Mouse (Mus musculus): ENCODE measurements around the gene Xlr4c. TPM values are rescaled to one million over a fixed set of nuclear protein-coding genes. Genes with fewer than 3 reads are reported as not detected.
"Not testable (repeated sequence)": the region's sequence is repeated elsewhere in the genome, so short reads cannot be mapped to it uniquely, and the experiment has no call there.

Gene Xlr4c
- 0.84 and 0.91 TPM in 2 replicates for polyA plus RNA-seq (2015; fragmentation: Nextera tagmentation; extraction: Ambion mirVana)

DNA sequence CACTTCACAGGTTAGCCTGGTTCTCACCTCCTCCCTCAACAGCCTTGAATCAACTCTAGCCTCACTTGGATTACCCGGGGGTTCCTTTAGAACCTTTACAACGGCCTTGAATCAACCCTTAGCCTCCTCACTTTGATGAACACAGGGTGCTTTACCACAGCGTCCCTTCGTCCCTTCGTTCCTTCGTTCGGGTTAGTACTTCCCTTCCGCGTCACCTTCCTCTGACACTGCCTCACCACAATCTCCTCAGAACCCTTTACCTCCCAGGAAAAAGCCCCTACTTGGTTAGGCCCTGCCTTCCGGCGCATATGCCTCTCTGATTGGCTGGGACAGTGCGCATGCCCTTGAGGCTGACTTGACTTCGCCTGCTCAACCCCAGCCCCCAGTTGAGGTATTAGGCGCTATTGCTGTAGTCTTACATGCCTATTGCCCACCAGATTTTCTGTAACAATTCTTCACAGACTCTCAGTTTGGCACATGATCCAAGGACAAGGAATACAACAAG lies at the start of gene Xlr4c:
Gene Xlr4c, minus strand, starts transcription at position 310 of the 505 bp plus-strand sequence.
- H3K4me2 ChIP-seq (replicated peaks); H3K9me3 ChIP-seq; H3K4me3 ChIP-seq (replicated peaks); H3K27me3 ChIP-seq (replicated peaks); H3K36me3 ChIP-seq; ATAC-seq; H3K9ac ChIP-seq; H3K4me1 ChIP-seq (replicated peaks); H3K27ac ChIP-seq: not testable (repeated sequence)
- 85% methylated on average over 14 of the region's 14 CpGs for WGBS

- not testable (repeated sequence) for H3K4me2 ChIP-seq (replicated peaks); H3K4me3 ChIP-seq (replicated peaks); H3K9ac ChIP-seq; H3K27ac ChIP-seq; H3K27me3 ChIP-seq (replicated peaks); H3K36me3 ChIP-seq; H3K4me1 ChIP-seq (replicated peaks); H3K9me3 ChIP-seq; ATAC-seq
- 81% methylated on average over 14 of the region's 14 CpGs for WGBS
Observed at GRCm38 (mm10) chrX:73265270-73265669, 22.3 kb upstream of the Xlr4c start, which contains the start of gene Xlr3c. TSS of gene Xlr3c (minus strand) at chrX:73265390.

DNA sequence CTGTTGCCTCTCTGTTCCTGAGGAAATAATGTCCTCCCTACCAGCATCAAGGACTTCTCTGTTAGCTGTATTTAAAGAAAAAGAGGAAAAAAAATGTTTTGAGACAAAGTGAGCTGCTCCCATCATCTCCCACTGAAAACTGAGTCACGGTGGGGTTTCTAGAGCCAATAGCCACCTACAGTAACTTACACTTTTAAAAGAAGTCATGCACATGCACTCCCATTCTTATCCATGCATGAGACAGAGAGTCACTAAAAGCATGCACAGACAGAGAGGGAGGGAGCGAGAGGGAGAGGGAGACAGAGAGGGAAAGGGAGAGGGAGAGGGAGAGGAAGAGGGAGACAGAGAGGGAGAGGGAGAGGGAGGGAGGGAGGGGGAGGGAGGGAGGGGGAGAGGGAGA lies 19.5 kb upstream of the Xlr4c start:
- not testable (repeated sequence) for H3K4me1 ChIP-seq (replicated peaks); H3K4me2 ChIP-seq (replicated peaks); H3K27ac ChIP-seq; H3K27me3 ChIP-seq (replicated peaks); H3K9me3 ChIP-seq; H3K9ac ChIP-seq; H3K4me3 ChIP-seq (replicated peaks); ATAC-seq; H3K36me3 ChIP-seq
- WGBS = 76% methylated on average over 1 of the region's 2 CpGs

GRCm38 (mm10) chrX:73229288-73229687 lies 13.6 kb downstream of the Xlr4c start:
- H3K36me3 ChIP-seq = no peaks in the 10 kb centered on the region
- H3K9me3 ChIP-seq = no peaks in the 10 kb centered on the region
- H3K4me3 ChIP-seq (replicated peaks) = peak overlapping the region; percentile 62
- peak overlapping the region; percentile 64 for H3K9ac ChIP-seq
- no peaks in the 10 kb centered on the region; the same call in 1 of the 2 replicates for H3K27me3 ChIP-seq (replicated peaks)
- 32% methylated on average over 3 of the region's 3 CpGs for WGBS
- H3K4me2 ChIP-seq (replicated peaks) = peak overlapping the region; percentile 76
- no peak for ATAC-seq
- H3K27ac ChIP-seq = no peak overlapping the region
- H3K4me1 ChIP-seq (replicated peaks) = no peaks in the 10 kb centered on the region

DNA sequence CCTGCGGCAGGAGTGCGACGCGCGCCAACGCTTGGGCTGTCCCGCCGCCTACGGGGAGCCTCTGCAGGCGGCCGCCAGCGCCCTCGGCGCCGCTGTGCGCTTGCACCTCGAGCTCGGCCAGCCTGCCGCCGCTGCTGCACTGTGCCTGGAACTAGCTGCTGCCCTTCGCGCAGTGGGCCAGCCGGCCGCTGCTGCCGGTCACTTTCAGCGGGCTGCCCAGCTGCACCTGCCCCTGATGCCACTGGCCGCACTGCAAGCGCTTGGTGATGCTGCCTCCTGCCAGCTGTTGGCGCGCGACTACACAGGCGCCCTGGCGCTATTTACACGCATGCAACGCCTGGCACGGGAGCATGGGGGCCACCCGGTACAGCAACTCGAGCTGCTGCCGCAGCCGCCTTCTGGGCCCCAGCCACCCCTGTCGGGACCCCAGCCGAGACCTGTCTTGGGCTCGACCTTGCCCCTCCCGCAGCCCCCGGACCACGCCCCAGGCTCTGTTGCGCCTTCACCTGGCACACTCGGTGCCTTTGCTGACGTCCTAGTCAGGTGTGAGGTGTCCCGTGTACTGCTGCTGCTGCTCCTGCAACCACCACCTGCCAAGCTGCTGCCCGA lies 14.2 kb downstream of the Xlr4c start:
- peak overlapping the region; percentile 76 for H3K4me2 ChIP-seq (replicated peaks)
- H3K36me3 ChIP-seq = no peaks in the 10 kb centered on the region
- H3K27me3 ChIP-seq (replicated peaks) = no peaks in the 10 kb centered on the region; the same call in 1 of the 2 replicates
- no peaks in the 10 kb centered on the region for H3K4me1 ChIP-seq (replicated peaks)
- 17% methylated on average over 51 of the region's 51 CpGs for WGBS
- H3K27ac ChIP-seq = peak overlapping the region; percentile 87
- peak overlapping the region; percentile 62 for H3K4me3 ChIP-seq (replicated peaks)
- peak overlapping the region; percentile 64 for H3K9ac ChIP-seq
- ATAC-seq = peak; percentile 70
- H3K9me3 ChIP-seq = no peaks in the 10 kb centered on the region

DNA sequence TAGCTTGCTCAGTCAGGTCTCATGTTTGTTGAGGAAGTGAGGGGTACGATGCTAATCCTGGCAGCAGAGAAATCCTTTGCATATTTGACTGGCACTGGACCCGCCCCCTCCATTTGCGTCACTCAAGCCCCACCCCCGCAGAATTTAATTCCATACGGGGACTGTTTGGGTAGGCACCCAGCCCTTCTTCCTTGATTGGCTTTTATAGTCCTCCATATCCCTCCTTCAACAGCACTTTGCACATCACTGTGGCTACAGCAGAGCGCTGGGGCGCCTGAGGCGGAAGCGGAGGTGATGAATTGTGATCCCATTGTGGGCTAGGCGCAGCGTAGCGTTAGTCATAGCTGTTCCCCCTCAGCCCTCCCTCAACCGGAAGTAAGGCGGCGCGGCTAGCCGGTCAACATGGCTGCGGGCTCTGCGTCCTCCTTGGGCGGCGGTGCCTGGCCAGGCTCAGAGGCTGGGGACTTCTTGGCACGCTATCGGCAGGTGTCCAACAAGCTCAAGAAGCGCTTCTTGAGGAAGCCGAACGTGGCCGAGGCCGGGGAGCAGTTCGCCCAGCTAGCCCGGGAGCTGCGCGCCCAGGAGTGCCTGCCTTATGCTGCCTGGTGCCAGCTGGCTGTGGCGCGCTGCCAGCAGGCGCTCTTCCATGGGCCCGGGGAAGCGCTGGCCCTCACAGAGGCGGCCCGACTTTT lies 14.9 kb downstream of the Xlr4c start, which contains the start of gene F8a:
Gene F8a, plus strand, starts transcription at position 378 of the 692 bp plus-strand sequence.
- Histone ChIP-seq H3K4me1 (replicated peaks) (no peaks in the 10 kb centered on the region), H3K36me3 (no peaks in the 10 kb centered on the region), H3K27me3 (replicated peaks) (no peaks in the 10 kb centered on the region; the same call in 1 of the 2 replicates), H3K4me2 (replicated peaks) (peak within 1 kb of the TSS; percentile 76), H3K4me3 (replicated peaks) (peak within 1 kb of the TSS; percentile 62), H3K9ac (peak within 1 kb of the TSS; percentile 64), H3K9me3 (no peaks in the 10 kb centered on the region), H3K27ac (peak within 1 kb of the TSS; percentile 87)
- peak; percentile 98 for ATAC-seq
- WGBS = 20% methylated on average over 39 of the region's 39 CpGs

GRCm38 (mm10) chrX:73225365-73225764 lies 17.6 kb downstream of the Xlr4c start:
- no peak overlapping the region for H3K4me3 ChIP-seq (replicated peaks)
- H3K36me3 ChIP-seq = no peaks in the 10 kb centered on the region
- no peak overlapping the region for H3K27ac ChIP-seq
- ATAC-seq = no peak
- H3K9me3 ChIP-seq = no peaks in the 10 kb centered on the region
- no peak overlapping the region for H3K4me2 ChIP-seq (replicated peaks)
- no peaks in the 10 kb centered on the region; the same call in 1 of the 2 replicates for H3K27me3 ChIP-seq (replicated peaks)
- no peak overlapping the region for H3K9ac ChIP-seq
- no peaks in the 10 kb centered on the region for H3K4me1 ChIP-seq (replicated peaks)
- 61% methylated on average over 1 of the region's 1 CpGs for WGBS

DNA sequence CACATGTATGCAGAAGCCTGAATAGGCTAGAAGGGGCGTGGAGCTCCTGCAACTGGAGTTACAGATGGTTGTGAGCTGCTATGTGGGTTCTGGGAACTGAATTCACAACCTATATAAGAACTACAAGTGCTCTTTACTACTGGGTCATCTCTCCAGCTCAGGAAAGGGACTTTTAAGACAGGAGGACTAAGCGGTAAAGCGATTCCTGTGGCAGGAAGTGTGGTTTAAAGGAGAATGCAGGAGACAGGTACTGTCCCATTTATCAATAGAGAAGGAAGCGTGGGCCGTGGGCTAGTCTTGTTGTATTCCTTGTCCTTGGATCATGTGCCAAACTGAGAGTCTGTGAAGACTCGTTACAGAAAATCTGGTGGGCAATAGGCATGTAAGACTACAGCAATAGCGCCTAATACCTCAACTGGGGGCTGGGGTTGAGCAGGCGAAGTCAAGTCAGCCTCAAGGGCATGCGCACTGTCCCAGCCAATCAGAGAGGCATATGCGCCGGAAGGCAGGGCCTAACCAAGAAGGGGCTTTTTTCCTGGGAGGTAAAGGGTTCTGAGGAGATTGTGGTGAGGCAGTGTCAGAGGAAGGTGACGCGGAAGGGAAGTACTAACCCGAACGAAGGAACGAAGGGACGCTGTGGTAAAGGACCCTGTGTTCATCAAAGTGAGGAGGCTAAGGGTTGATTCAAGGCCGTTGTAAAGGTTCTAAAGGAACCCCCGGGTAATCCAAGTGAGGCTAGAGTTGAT lies 28.9 kb downstream of the Xlr4c start, which contains the start of gene Xlr4b:
Gene Xlr4b, plus strand, starts transcription at position 515 of the 746 bp plus-strand sequence.
- not testable (repeated sequence) for H3K9me3 ChIP-seq; H3K27me3 ChIP-seq (replicated peaks); H3K27ac ChIP-seq; H3K9ac ChIP-seq; H3K36me3 ChIP-seq; H3K4me2 ChIP-seq (replicated peaks); H3K4me1 ChIP-seq (replicated peaks); H3K4me3 ChIP-seq (replicated peaks); ATAC-seq
- 75% methylated on average over 19 of the region's 19 CpGs for WGBS

DNA sequence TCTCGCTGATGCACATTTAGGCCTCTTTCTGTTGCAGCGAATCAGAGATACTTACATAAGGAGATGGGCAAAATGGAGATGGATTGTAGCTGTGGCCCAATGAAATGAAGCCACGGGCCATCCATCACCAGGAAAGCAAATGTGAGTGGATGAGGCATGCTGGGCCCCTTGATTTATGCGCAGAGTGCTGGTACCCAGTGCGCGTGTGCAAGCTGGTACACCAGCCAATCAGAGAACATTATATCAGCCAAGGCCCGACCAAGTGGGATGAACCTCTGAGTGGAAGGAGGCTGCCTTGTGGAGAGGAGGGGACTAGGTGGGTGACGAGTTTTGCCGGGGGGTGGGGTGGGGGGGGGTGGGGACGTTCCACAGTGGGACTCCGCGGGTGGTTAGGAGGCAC lies 51.0 kb downstream of the Xlr4c start, which contains the start of gene Xlr3b:
Gene Xlr3b, plus strand, starts transcription at position 274 of the 400 bp plus-strand sequence.
- 75% methylated on average over 12 of the region's 12 CpGs for WGBS
- not testable (repeated sequence) for ATAC-seq; H3K9me3 ChIP-seq; H3K4me2 ChIP-seq (replicated peaks); H3K4me1 ChIP-seq (replicated peaks); H3K36me3 ChIP-seq; H3K4me3 ChIP-seq (replicated peaks); H3K27ac ChIP-seq; H3K9ac ChIP-seq; H3K27me3 ChIP-seq (replicated peaks)

Other genes starting within 250 kb of the Xlr4c start
- gene Pnma5, start 206.0 kb downstream of the Xlr4c start, polyA plus RNA-seq (2015; fragmentation: Nextera tagmentation; extraction: Ambion mirVana) = 0.09 TPM in 1 of 2 replicates, not detected in the other
- 0.16 TPM in 1 of 2 replicates, not detected in the other for gene Pnma3, start 178.3 kb downstream of the Xlr4c start, polyA plus RNA-seq (2015; fragmentation: Nextera tagmentation; extraction: Ambion mirVana)
- gene Xlr4a, start 160.7 kb downstream of the Xlr4c start, polyA plus RNA-seq (2015; fragmentation: Nextera tagmentation; extraction: Ambion mirVana) = 2.3 and 2.4 TPM in 2 replicates
- 6.2 and 7.5 TPM in 2 replicates for gene Xlr3a, start 146.0 kb downstream of the Xlr4c start, polyA plus RNA-seq (2015; fragmentation: Nextera tagmentation; extraction: Ambion mirVana)
- 0.13 and 0.24 TPM in 2 replicates for gene Gm14685, start 126.1 kb downstream of the Xlr4c start, polyA plus RNA-seq (2015; fragmentation: Nextera tagmentation; extraction: Ambion mirVana)
- 0.24 TPM in 1 of 2 replicates, not detected in the other for gene Xlr5b, start 94.3 kb downstream of the Xlr4c start, polyA plus RNA-seq (2015; fragmentation: Nextera tagmentation; extraction: Ambion mirVana)
- not detected in 2 replicates for gene DXBay18, start 93.7 kb downstream of the Xlr4c start, polyA plus RNA-seq (2015; fragmentation: Nextera tagmentation; extraction: Ambion mirVana)
- gene Spin2d, start 66.1 kb downstream of the Xlr4c start, polyA plus RNA-seq (2015; fragmentation: Nextera tagmentation; extraction: Ambion mirVana) = not detected in 2 replicates
- gene Xlr3b, start 50.9 kb downstream of the Xlr4c start, polyA plus RNA-seq (2015; fragmentation: Nextera tagmentation; extraction: Ambion mirVana) = 9.0 and 9.8 TPM in 2 replicates
- 1.0 and 1.4 TPM in 2 replicates for gene Xlr4b, start 28.8 kb downstream of the Xlr4c start, polyA plus RNA-seq (2015; fragmentation: Nextera tagmentation; extraction: Ambion mirVana)
- 13.4 and 14.6 TPM in 2 replicates for gene F8a, start 14.8 kb downstream of the Xlr4c start, polyA plus RNA-seq (2015; fragmentation: Nextera tagmentation; extraction: Ambion mirVana)
- not detected in 2 replicates for gene Xlr3c, start 22.3 kb upstream of the Xlr4c start, polyA plus RNA-seq (2015; fragmentation: Nextera tagmentation; extraction: Ambion mirVana)
- 0.50 TPM in 1 of 2 replicates, not detected in the other for gene Xlr5a, start 49.8 kb upstream of the Xlr4c start, polyA plus RNA-seq (2015; fragmentation: Nextera tagmentation; extraction: Ambion mirVana)
- gene Xlr5c, start 49.8 kb upstream of the Xlr4c start, polyA plus RNA-seq (2015; fragmentation: Nextera tagmentation; extraction: Ambion mirVana) = 0.19 and 0.29 TPM in 2 replicates
- gene Gm45015, start 93.7 kb upstream of the Xlr4c start, polyA plus RNA-seq (2015; fragmentation: Nextera tagmentation; extraction: Ambion mirVana) = not detected in 2 replicates
- gene Zfp275, start 99.5 kb upstream of the Xlr4c start, polyA plus RNA-seq (2015; fragmentation: Nextera tagmentation; extraction: Ambion mirVana) = 9.9 and 10.2 TPM in 2 replicates
- not detected in 2 replicates for gene Gm18336, start 155.6 kb upstream of the Xlr4c start, polyA plus RNA-seq (2015; fragmentation: Nextera tagmentation; extraction: Ambion mirVana)
- 0.32 and 0.54 TPM in 2 replicates for gene Zfp92, start 168.0 kb upstream of the Xlr4c start, polyA plus RNA-seq (2015; fragmentation: Nextera tagmentation; extraction: Ambion mirVana)
- gene Trex2, start 192.2 kb upstream of the Xlr4c start, polyA plus RNA-seq (2015; fragmentation: Nextera tagmentation; extraction: Ambion mirVana) = not detected in 2 replicates
- 58.2 and 60.6 TPM in 2 replicates for gene Haus7, start 215.9 kb upstream of the Xlr4c start, polyA plus RNA-seq (2015; fragmentation: Nextera tagmentation; extraction: Ambion mirVana)
- gene Bgn, start 240.5 kb upstream of the Xlr4c start, polyA plus RNA-seq (2015; fragmentation: Nextera tagmentation; extraction: Ambion mirVana) = 48.5 and 52.7 TPM in 2 replicates

Data from intestine, embryonic 15.5 days (tissue).